Mouse (Mus musculus): Measurements from ENCODE around the gene Runx1.

The Runx1 gene

DNA sequence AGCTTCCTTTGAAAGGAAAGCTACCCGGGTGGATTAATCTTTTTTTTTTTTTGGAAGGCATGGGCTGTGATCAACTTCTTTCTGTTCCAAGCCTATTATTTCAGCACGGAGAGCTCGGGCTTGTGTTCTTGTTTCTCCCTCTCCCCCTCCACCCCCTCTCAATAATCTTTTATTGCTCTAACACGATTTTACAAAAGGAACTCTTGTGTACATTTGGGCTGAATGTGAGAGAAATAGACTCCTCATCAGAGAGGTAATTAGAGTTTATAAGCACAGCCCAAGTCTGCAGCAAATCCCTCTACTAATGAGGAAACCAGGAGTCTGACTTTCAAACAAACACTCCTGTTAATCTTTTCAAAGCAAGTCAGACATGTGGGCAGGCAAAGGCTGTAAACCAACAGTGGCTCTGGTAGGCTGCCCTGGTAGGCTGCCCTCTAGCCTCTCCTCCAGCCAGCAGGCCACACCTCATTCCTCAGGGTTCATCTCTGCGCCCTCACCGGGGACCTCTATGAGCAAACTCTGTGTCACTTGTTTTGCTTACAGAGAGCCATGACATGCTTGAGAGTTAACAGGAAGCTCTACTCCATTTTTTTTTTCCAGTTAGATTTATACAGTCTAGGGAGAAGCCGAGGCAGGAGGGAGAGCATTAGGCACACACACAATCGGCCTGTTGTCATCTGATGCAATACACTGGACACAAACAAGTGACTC is 216.8 kb downstream of the Runx1 start:
- DNase-seq = no peak

DNA sequence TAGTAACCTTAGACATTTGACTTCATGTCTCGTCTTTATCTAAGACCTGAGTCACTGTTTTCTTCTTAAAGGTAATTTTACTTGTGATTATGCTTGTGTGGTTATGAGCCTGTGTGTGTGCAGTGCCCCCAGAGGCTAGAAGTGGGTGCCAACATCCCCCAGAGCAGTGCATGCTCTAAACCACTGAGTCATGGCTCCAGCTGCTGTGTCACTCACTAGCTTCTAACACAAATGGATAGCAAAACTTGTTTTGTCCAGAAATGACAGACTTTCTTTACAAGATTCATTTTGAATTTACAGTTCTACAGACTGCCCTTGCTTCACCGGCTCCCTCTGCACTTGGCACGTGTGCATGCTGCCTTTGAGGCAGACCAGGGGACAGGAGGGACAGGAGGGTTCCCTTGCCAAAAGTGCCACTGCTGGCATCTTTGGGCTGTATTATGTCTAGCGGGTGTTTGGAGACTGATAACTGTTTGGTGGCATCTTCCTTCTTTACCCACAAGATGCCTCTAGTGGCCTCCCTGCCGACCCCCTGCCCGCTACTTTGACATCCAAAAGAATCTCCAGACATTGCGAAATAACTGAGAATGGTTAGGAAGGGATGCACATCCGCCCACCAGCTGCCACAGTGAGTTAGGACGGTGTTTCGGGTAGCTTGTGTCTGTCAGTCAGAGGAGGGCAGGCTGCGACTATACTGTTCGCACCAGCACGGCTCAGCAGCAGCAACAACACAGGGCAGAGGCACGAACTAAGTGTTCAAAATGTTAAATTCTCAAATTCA is 217.6 kb downstream of the Runx1 start:
- peak; percentile 14 for DNase-seq

DNA sequence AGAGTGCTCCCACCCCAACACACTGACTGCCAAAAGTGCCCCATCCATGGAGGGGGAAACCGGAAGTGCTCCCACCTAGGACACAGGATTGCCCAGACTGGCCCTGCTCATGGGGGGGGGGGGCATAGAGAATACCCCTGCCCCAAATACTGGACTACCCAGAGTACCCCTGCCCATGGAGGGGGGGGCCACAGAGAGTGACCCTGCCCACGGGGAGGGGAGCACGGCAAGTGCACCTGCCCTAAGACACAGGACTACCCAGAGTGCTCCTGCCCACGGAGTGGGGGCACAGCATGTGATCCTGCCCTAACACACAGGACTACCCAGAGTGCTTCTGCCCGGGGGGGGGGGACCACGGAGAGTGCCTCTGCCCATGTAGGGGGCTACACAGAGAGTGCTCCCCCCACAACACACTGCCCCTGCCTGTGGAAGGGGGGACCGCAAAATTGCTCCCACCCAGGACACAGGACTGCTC is 219.4 kb downstream of the Runx1 start:
- no peak for DNase-seq

DNA sequence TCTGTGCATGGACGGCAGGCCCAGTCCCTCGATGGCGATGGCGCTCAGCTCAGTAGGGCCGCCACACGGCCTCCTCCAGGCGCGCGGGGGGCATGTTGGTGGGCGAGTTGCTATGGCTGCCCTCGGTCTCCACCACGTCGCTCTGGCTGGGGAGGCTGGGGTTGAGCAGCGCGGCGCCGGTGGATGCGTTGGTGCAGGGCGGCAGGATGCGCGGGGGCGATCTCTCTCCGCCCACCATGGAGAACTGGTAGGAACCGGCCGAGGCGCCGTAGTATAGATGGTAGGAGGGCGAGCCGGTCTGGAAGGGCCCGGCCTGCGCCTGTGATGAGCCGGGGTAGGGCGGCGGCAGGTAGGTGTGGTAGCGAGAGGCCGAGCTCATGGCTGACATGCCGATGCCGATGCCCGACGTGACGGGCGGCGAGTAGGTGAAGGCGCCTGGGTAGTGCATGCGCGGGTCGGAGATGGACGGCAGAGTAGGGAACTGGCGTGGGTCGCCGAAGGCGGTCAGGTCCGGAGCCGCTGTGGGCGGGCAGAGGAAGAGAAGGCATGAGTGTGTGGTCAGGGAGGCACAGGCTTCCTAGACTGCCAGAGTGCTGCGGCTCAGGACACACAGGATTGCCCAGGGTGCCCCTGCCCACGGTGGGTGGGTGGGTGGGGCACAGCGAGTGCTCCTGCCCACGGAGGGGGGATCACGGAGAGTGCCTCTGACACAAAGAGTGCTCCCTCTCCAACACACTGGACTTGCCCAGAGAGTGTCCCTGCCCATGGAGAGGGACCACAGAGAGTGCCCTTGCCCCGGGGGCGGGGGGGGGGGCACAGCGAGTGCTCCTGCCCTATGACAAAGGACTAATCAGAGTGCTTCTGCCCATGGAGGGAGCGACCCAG is 220.1 kb downstream of the Runx1 start:
- peak; percentile 15 for DNase-seq

DNA sequence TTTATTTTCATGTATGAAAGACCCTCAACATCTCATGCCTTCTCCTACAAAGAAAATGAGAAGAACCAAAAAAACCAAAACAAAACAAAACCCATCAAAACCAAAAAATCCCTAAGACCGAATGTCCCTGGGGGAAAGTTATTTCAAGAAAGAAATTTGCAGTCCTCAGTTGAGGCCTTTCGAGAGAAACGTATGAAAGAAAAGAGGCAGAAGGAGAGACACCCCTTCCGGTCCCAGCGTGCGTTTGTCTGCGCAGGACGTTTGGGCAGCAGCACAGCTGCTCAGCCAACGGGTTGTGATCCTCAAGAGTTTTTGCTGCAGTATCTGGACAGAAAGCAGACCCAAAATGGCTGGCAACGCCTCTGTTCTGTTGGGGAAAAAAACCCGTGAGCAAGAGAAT is 223.4 kb downstream of the Runx1 start:
- no peak for DNase-seq

DNA sequence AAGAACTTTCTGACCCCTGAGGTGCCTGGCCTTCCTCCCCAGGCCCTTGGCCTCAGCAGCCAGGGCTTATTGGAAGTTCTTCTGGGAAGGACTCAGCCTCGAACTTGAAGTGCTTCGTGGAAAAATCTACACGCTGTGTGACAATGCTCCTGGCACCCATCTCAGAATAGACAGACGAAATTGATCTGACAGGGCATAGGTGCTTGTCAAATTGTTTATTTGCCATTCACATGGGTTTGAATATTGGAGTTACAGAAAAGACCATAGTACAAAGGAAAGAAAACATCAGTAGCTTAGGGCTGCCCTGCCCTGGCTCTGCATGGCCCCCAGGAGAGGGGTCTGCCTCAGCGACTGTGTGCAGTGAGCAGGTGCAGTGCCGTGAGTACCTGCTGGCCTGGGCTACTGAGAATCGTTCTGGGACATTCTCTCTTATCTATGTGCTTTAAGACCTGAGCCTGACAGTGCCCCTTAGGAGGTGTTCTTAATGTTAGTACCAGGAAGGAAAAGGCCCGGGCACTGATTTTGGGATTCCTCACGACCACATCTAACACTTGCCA is 224.6 kb downstream of the Runx1 start:
- no peak for DNase-seq

DNA sequence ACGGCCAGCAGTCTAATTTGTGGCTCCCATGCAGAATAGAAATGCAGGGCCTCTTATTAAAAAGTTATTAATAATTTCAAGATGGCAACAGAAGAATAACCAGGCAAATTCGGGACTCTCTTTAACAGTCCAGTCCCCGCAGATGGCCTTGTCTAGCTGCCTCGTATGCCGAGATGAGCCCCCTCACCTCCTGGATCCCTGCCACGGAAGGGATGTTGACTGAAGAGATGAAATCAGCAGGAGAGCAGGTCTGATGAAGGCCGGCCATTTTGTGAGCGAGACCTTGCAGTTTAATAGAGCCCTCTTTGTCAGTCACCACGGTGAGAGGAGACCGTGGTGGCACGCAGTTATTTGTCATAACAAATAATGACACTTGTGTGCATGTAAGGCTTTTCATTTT is 226.5 kb downstream of the Runx1 start:
- DNase-seq = no peak

DNA sequence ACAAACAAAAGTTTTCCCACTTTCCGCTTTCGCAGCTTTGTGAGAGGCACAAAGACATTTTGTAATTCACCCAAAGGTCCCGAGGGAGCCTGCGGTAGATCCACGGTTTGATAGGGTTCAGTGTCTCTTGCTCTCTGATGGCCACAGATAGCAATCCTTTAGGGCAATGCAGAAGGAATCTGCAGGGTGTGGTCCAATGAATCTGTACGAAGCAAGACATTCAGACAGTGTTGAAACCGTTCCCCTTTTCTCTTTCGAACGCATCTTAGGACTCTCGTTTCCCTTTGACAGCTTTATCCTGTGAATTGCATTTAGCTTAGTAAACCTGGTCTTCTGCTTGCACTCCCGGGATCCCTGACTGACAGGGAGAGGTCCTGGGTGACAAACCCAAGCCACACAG is 228.3 kb downstream of the Runx1 start:
- DNase-seq = no peak

DNA sequence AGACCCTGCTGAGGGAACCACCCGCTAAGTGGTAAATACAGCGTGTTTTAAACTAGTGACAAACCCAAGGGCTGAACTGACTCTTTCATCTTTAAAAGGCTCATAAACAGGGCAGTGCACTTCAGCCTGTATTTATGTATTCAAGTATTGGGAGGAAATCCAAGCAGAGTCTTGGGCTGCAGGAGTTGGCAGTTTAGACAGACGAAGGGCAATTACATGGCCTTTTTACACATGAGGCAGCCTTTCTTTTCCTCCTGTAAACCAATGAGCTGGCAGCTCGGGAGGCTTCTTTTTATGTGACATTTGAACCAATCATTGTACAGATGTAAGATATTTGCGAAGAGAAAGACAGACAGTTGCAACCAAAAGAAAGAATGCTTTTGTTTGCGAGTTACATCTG is 233.7 kb downstream of the Runx1 start:
- no peak for DNase-seq

DNA sequence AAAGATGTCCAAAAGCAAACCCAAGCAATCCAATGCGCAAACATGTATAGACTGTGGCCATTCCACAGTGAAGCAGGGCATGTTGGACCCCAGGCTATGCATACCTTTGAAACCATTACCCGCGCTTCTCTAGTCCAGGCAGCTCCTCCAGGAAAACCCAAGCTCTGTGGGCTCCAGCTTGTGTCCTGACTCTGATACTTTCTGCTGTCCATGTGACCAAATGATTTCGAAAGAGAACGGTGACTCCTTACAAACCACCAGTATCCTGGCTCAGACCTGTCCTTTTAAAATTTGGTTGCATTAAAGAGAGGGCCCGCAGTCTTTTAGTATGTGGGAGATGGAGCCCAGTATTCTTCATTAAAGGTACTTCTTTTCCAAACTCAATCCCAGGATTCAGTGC is 234.2 kb downstream of the Runx1 start:
- no peak for DNase-seq

DNA sequence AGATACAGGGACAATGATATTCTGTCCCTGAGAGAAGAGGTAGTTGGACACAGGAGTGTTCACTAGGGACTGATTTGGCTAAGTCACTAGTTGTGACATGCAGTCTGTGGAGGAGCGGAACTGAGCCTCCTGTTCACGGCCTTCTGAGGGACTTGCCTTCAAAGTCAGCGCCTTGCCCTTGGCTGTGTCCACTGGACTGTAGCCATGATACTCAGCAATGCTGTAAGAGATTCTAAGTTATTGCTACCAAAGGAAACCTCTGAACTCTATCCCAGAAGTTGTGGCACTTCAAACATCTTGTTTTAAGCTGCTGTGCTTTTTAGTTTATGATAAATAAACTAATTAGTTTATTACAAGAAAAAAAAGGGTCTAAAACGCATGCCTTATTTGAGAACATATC is 238.1 kb downstream of the Runx1 start:
- DNase-seq = no peak

DNA sequence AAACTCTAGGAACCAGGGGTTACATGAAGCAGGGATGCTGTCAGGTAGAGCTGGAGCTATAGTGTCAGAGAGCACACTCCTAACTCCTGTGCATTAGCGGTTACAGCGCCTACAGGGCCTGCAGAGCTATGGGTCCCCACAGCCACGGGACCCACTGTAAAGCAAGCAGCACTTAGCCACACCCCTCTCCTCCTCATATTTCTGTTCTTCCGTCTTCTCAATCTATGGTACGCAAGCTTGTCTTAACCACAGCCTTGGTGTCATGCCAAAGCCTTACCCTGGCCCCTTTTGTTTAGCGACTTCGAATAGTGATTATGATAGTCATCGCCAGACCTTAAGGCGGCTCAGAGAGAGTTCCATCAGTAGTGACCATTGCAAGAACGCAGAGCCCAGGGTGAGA is 244.2 kb downstream of the Runx1 start:
- no peak for DNase-seq

DNA sequence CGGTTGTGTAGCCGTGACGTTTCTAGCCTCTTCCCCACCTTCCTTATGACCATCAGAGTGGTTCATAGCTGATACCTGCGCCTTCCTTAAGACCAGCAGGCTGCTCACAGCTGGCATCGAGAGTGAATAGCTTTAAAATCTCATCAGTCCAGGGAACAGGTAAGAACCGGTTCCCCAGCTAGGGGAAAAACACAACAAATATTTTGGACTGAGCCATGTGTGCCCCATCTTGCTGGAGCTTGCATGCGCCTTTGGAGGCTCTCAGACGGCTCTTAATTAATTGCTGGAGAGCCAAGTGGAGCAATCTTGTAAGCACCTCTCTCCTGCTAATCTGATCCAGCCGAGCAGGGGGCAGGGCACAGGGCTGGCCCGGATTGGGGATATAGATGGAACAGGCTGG is 245.0 kb downstream of the Runx1 start:
- no peak for DNase-seq

DNA sequence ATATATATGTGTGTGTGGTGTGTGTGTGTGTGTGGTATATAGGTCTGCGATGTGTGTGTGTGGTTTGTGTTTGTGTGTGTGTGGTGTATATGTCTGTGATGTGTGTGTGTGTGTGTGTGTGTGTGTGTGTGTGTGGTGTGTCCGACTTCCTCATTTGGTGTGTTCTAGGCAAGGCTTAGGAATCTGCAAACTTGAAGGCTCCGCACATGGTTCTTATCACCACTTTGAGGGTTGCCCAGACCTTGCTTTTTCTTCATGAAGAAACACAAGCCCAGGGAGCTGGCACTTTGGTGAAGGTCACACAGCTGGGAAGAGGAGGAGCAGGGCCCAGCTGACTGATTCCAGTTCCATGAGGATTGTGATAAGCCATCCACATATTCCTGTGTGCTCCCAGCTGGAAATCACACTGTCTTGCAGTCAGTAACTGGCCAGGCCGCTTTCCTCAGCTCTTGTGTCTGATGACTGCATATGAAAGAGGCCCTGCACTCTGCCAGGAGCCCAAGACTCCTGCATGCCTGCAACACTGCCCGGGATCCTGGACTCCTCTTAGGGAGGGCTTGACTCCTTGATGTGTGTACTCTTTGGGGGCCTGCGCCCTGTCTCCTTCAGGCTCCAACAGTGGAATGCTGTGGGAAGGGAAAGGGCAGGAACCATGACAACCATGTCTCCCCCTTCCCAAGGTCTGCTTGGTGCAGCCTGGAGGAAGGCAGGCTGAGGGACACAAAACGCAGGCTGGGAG is 246.9 kb downstream of the Runx1 start:
- no peak for DNase-seq

DNA sequence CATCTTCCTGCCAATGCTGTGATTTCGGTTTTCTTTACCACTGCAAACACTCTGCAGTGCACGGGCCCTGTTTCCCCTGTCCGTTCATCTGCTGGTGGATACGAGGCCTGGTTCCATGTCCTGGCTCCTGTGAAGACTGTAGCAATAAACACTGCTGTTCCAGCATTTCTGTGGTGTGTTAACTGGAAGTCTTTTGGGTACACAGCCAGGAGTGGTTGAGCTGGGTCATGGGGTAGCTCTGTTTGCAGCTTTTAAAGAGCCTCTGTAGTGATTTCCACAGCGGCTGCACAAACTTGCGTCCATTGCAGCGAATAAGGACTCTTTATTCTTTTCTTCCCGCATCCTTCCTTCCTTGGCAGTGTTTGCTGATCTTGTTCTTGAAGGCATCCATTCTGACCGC is 248.6 kb downstream of the Runx1 start:
- no peak for DNase-seq

DNA sequence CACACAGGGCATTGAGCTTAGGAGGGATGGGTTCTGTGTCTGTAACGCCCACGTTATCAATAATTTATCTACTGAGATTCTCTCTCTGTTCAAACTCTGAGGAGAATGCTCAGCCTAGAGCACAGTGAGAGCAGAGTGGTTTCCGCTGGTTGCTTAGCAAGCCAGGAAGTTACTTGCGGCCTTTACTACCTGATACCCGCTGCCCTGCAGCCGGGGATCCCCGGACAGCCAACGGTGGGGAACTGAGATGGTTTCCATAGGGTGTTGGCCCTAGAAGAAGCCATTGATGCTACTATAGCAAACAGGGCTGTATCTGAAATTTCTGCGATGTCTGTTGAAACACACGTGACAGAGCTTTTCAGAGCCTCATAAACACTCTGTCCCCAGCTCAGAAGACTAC is 250.2 kb downstream of the Runx1 start:
- DNase-seq = no peak

DNA sequence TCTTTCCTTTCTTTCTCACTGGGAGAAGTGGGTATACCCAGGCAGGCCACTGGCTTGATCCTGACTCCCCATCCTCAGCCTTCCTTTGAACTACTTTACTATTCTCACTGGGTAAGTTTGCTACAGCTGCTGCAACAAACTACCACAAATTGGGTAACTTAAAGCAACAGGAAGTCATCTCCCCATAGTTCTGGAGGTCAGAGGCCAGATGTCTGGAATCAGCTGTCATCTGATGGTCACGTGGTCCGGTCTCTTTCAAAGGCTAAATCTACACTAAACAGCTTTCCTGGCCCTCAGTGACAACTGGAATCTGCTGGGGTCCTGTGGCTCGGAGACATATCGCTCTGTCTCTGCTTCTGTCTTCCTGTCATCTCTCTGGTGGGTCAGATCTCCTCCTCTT is 252.8 kb downstream of the Runx1 start:
- no peak for DNase-seq

DNA sequence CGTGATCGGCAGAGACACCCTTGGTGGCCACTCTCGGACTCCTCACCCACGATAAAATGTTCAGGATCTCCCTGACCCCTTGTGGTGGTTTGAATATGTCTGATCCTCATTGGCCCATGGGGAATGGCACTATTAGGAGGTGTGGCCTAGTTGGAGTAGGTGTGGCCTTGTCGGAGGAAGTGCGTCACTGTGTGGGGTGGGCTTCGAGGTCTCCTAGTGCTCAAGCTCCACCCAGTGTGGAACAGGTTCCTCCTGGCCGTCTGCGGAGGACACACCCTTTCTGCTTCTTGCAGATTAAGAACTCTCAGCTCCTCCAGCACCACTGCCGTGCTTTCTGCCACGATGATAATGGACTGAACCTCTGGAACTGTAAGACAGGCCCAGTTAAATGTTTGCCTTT is 254.7 kb downstream of the Runx1 start:
- DNase-seq = no peak

DNA sequence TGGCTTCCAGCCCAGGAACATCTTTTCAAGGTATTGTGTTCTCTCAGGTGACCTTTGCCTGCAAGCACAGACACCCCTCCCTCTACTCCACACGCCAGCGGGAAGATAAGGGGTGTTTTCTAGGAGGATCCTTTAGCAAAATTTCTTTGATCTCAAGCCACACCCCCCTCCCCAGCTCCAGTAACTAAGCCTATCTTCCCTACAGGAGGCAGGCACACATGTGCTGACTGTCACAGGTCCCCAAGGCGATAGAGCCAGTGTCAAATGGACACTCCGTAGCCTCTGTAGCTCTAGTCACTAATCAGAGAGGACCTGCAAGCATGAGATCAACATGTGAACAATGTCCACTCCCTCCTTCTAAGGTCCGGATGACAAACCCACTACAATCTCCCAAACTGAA is 259.8 kb downstream of the Runx1 start:
- no peak for DNase-seq

DNA sequence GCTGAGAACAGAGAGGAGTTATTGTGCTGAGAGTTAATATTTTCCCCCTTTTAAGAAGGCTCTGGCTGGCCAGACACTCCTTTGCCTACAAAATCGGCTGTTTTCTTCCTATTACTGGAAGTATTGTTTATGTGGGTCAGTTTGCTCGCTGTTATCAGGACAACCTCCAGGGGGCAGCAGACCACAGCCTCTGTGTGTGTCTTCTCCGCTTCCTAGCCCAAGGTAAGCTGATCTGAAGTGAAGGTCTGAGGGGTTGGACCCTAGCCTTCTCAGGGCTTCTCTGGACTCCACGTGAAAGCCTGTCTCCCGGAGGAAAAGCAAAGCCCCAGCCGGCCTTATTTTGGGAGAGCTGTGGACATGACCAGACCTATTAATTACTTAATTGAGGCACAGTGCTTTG is 260.2 kb downstream of the Runx1 start:
- DNase-seq = peak; percentile 79

DNA sequence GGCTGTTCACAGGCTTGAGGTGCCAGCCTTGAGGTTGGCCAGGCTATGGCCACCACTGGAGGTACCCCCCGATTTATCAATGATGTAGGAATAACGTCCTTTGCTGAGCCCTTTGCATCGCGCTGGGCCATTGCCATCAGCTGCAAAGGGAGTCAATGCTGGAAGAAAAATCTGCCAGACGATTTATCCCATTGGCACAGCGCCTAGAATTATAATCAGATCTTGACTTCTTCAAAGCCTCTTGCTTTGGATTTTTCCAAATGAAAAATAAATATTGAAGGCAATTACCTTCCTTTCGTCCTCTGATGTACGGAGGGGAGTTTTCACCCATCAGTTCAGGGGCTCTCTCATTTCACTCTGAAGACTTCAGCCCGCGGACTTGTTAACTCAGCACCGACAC is 260.7 kb downstream of the Runx1 start:
- peak; percentile 10 for DNase-seq

DNA sequence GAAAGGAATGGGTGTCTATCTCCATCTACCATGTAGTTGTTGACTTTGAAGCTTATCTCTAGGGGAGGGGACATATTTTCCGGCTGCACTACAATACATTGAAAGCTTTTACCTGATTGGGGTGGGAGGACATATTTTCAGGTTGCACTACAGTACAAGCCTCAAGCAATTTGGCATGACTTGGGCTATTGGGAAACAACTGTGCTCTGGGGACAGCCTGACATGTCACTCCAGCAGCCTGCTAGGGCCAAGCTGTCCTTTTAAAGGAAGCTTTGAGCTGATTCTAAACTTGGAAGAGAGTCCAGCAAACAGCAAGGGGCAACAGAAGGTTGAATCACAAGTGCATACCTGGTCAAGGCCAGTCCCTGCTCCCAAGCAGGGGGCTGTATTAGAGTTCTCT is 270.9 kb downstream of the Runx1 start:
- no peak for DNase-seq

DNA sequence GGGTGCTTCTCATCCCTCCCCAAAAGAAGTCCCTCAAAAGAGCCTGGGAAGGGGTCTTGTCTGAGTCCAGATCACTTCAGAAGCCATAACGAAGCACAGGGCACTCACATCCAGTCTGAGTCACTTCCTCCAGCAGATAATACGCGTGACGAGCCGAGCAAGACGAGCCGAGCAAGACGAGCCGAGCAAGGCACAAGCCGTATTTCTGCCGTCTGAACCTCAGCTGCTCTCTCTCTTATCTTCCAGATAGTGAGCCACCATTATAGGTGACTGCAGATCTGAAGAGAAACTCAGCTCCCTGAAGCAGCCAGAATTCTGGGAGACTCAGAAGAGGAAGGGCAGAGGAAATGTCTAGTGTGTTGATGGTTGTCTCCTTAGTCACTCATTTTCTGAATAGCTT is 273.1 kb downstream of the Runx1 start:
- DNase-seq = no peak
